Mouse (Mus musculus) E14TG2a.4 (cell line): ENCODE data around the gene Ccdc61.
"Not testable (repeated sequence)": the region's sequence is repeated elsewhere in the genome, so short reads cannot be mapped to it uniquely, and the experiment has no call there.

Source experiments
- H3K27me3 ChIP-seq: 2 replicates; pipeline ENCODE4 v1.6.1; 2014; ENCODE audit warnings: low read length, control low read depth; ENCODE audit not compliant: insufficient read depth
- H3K36me3 ChIP-seq: 2 replicates; pipeline ENCODE4 v1.6.1; 2014; ENCODE audit warnings: low read length, control low read depth; ENCODE audit not compliant: insufficient read depth
- H3K4me1 ChIP-seq: replicated peaks from 2 replicates; pipeline ENCODE4 v1.6.1; 2014; ENCODE audit warnings: low read depth, low read length, control low read depth
- H3K4me3 ChIP-seq: replicated peaks from 2 replicates; pipeline ENCODE4 v1.5.1; 2014; ENCODE audit warnings: mild to moderate bottlenecking, low read length
- H3K9me3 ChIP-seq: 2 replicates; pipeline ENCODE4 v1.6.1; 2014; ENCODE audit warnings: low read length, control low read depth
- CTCF ChIP-seq: conservative IDR thresholded peaks from 2 replicates; pipeline ENCODE4 v1.5.1; 2014; ENCODE audit warnings: low read length
- NANOG ChIP-seq: IDR thresholded peaks from 2 replicates; pipeline ENCODE4 v1.6.1; 2014; ENCODE audit warnings: borderline replicate concordance, low read length, mixed read lengths
- POU5F1 ChIP-seq: IDR thresholded peaks from 2 replicates; pipeline ENCODE4 v1.6.1; 2014; ENCODE audit warnings: low read length, borderline replicate concordance

Gene Ccdc61

GRCm38 (mm10) chr7:18878691-18879090 is 31.5 kb downstream of the Ccdc61 start:
- H3K4me1 ChIP-seq: peaks cover 16% of the 10 kb centered on the region
- peaks cover 5% of the 10 kb centered on the region; the same call in 1 of the 2 replicates for H3K27me3 ChIP-seq
- H3K9me3 ChIP-seq: no peaks in the 10 kb centered on the region
- no peak overlapping the region for H3K4me3 ChIP-seq
- H3K36me3 ChIP-seq: no peaks in the 10 kb centered on the region
- TF ChIP-seq POU5F1 (no peak), CTCF (no peak), NANOG (no peak)

- 0 out of 2 replicates have a peak, but pooled peaks cover 5% of the 10 kb centered on the region for H3K27me3 ChIP-seq
- H3K4me1 ChIP-seq: peaks cover 8% of the 10 kb centered on the region
- no peak overlapping the region for H3K4me3 ChIP-seq
- TF ChIP-seq NANOG (no peak), CTCF (no peak), POU5F1 (no peak)
- no peaks in the 10 kb centered on the region for H3K36me3 ChIP-seq
- H3K9me3 ChIP-seq: no peaks in the 10 kb centered on the region
Measured at GRCm38 (mm10) chr7:18875372-18875771, 34.8 kb downstream of the Ccdc61 start.

GRCm38 (mm10) chr7:18873253-18873652 is 37.0 kb downstream of the Ccdc61 start:
- Histone ChIP-seq H3K36me3 (no peaks in the 10 kb centered on the region), H3K4me3 (peak overlapping the region; percentile 46; the same call in 1 of the 2 replicates), H3K27me3 (no peaks in the 10 kb centered on the region), H3K9me3 (no peaks in the 10 kb centered on the region), H3K4me1 (peaks cover 8% of the 10 kb centered on the region)
- TF ChIP-seq CTCF (peak; percentile 73), NANOG (peak; percentile 49; the same call in 1 of the 2 replicates), POU5F1 (no peak)

GRCm38 (mm10) chr7:18872816-18873215 is 37.4 kb downstream of the Ccdc61 start:
- H3K4me1 ChIP-seq: peaks cover 8% of the 10 kb centered on the region
- no peaks in the 10 kb centered on the region for H3K27me3 ChIP-seq
- H3K36me3 ChIP-seq: no peaks in the 10 kb centered on the region
- TF ChIP-seq NANOG (no peak), POU5F1 (no peak), CTCF (no peak)
- peak overlapping the region; percentile 46; the same call in 1 of the 2 replicates for H3K4me3 ChIP-seq
- H3K9me3 ChIP-seq: no peaks in the 10 kb centered on the region

GRCm38 (mm10) chr7:18872014-18872802 is 38.0 kb downstream of the Ccdc61 start:
- no peaks in the 10 kb centered on the region for H3K36me3 ChIP-seq
- H3K9me3 ChIP-seq: no peaks in the 10 kb centered on the region
- H3K4me1 ChIP-seq: peaks cover 8% of the 10 kb centered on the region
- H3K4me3 ChIP-seq: no peak overlapping the region
- no peak for TF ChIP-seq POU5F1
- no peak for TF ChIP-seq CTCF
- TF ChIP-seq NANOG: no peak
- no peaks in the 10 kb centered on the region for H3K27me3 ChIP-seq

- H3K27me3 ChIP-seq, H3K4me1 ChIP-seq, H3K36me3 ChIP-seq, H3K4me3 ChIP-seq, H3K9me3 ChIP-seq: not testable (repeated sequence)
Measured at GRCm38 (mm10) chr7:18871031-18871430, 39.2 kb downstream of the Ccdc61 start, which contains the start of gene Pglyrp1. TSS of gene Pglyrp1 (plus strand) at chr7:18871331.

- Histone ChIP-seq H3K36me3 (no peaks in the 10 kb centered on the region), H3K9me3 (peaks cover 17% of the 10 kb centered on the region), H3K4me3 (no peak overlapping the region), H3K4me1 (peaks cover 8% of the 10 kb centered on the region), H3K27me3 (no peaks in the 10 kb centered on the region)
- TF ChIP-seq CTCF (peak; percentile 59), NANOG (no peak)
Measured at GRCm38 (mm10) chr7:18868491-18868890, 41.7 kb downstream of the Ccdc61 start.

- Histone ChIP-seq H3K27me3 (no peaks in the 10 kb centered on the region; the same call in 1 of the 2 replicates), H3K4me1 (peaks cover 25% of the 10 kb centered on the region), H3K9me3 (peaks cover 32% of the 10 kb centered on the region), H3K36me3 (no peaks in the 10 kb centered on the region), H3K4me3 (no peak overlapping the region)
- TF ChIP-seq CTCF: no peak
- TF ChIP-seq NANOG: no peak
- no peak for TF ChIP-seq POU5F1
Measured at GRCm38 (mm10) chr7:18862801-18863200, 47.4 kb downstream of the Ccdc61 start.
